In genomic region chr3:117868637-117869323, GRCm38 (mm10) we compare ENCODE assay signal across 7 mouse cellular contexts. TPM values are rescaled to one million over a fixed set of nuclear protein-coding genes. Genes with fewer than 3 reads are reported as not detected.
A peak's percentile ranks its signal among the peaks of the same experiment; 100 is the strongest.
DNase-seq lines count a peak whose midpoint lies in the region; ATAC-seq and TF ChIP-seq lines count a peak whose summit lies in the region.

TSS of gene Snx7 (minus strand) at chr3:117868936.

- no peaks in the 10 kb centered on the region for H3K4me1 ChIP-seq in bone marrow, adult 2 months (ENCODE audit: control insufficient read depth, insufficient read depth, low read length)
- H3K4me1 ChIP-seq in embryonic facial prominence, embryonic 11.5 days (ENCODE audit: control insufficient read depth, insufficient read depth, low read length) = no peaks in the 10 kb centered on the region
- H3K4me1 ChIP-seq in kidney, adult 2 months (ENCODE audit: control insufficient read depth, insufficient read depth, low read length) = peaks cover 21% of the 10 kb centered on the region; the same call in 1 of the 2 replicates
- H3K4me1 ChIP-seq in limb, embryonic 10.5 days = peaks cover 13% of the 10 kb centered on the region
- H3K4me1 ChIP-seq in midbrain, embryonic 11.5 days (ENCODE audit: control insufficient read depth, insufficient read depth, low read length) = no peaks in the 10 kb centered on the region

- peak; percentile 86 for DNase-seq in embryonic facial prominence, embryonic 11.5 days (ENCODE audit: low spot score)
- DNase-seq in heart, adult 18-20 months = peak; percentile 87 to 94
- DNase-seq in kidney, adult 2 months = peak; percentile 95
- peak; percentile 89 for DNase-seq in limb, embryonic 10.5 days (ENCODE audit: low spot score)
- DNase-seq in midbrain, embryonic 11.5 days (ENCODE audit: low spot score, missing footprints) = peak; percentile 96
- peak; percentile 80 for DNase-seq in skeletal muscle tissue, adult 2 months (ENCODE audit: low read depth, low spot score)

- H3K27me3 ChIP-seq in embryonic facial prominence, embryonic 11.5 days (ENCODE audit: control insufficient read depth, insufficient read depth, low read length) = no peaks in the 10 kb centered on the region
- H3K27me3 ChIP-seq in kidney, adult 2 months (replicated peaks; ENCODE audit: control insufficient read depth, insufficient read depth, low read length) = no peaks in the 10 kb centered on the region
- no peaks in the 10 kb centered on the region for H3K27me3 ChIP-seq in limb, embryonic 10.5 days (ENCODE audit: low read depth, poor library complexity, severe bottlenecking)
- H3K27me3 ChIP-seq in midbrain, embryonic 11.5 days (ENCODE audit: control insufficient read depth, insufficient read depth, low read length) = no peaks in the 10 kb centered on the region

- H3K9me3 ChIP-seq in embryonic facial prominence, embryonic 11.5 days (replicated peaks; ENCODE audit: control insufficient read depth, low read length) = no peaks in the 10 kb centered on the region
- no peaks in the 10 kb centered on the region for H3K9me3 ChIP-seq in limb, embryonic 10.5 days (replicated peaks)
- no peaks in the 10 kb centered on the region for H3K9me3 ChIP-seq in midbrain, embryonic 11.5 days (ENCODE audit: control insufficient read depth, low read length)

- H3K4me3 ChIP-seq in bone marrow, adult 2 months (replicated peaks; ENCODE audit: control insufficient read depth, low read depth, low read length) = peak within 1 kb of the TSS; percentile 82
- peak within 1 kb of the TSS; percentile 45 for H3K4me3 ChIP-seq in embryonic facial prominence, embryonic 11.5 days (ENCODE audit: low read depth, low read length)
- peak within 1 kb of the TSS; percentile 96 for H3K4me3 ChIP-seq in kidney, adult 2 months (ENCODE audit: insufficient read depth, low read depth, low read length)
- H3K4me3 ChIP-seq in limb, embryonic 10.5 days = peak within 1 kb of the TSS; percentile 68
- peak within 1 kb of the TSS; percentile 48 for H3K4me3 ChIP-seq in midbrain, embryonic 11.5 days (ENCODE audit: low read depth, low read length)

- H3K9ac ChIP-seq in embryonic facial prominence, embryonic 11.5 days (replicated peaks; ENCODE audit: low read length) = peak within 1 kb of the TSS; percentile 74
- peak within 1 kb of the TSS; percentile 75 for H3K9ac ChIP-seq in midbrain, embryonic 11.5 days (ENCODE audit: low read length)

- H3K36me3 ChIP-seq in embryonic facial prominence, embryonic 11.5 days (replicated peaks; ENCODE audit: control insufficient read depth, insufficient read depth, low read depth, low read length) = no peaks in the 10 kb centered on the region
- H3K36me3 ChIP-seq in kidney, adult 2 months (ENCODE audit: control insufficient read depth, insufficient read depth, low read length) = no peaks in the 10 kb centered on the region
- no peaks in the 10 kb centered on the region for H3K36me3 ChIP-seq in limb, embryonic 10.5 days
- no peaks in the 10 kb centered on the region for H3K36me3 ChIP-seq in midbrain, embryonic 11.5 days (ENCODE audit: control insufficient read depth, insufficient read depth, low read length)

- no peak within 1 kb of the TSS; the same call in 1 of the 2 replicates for H3K27ac ChIP-seq in bone marrow, adult 2 months (ENCODE audit: control insufficient read depth, insufficient read depth, low read depth, low read length, poor library complexity)
- H3K27ac ChIP-seq in embryonic facial prominence, embryonic 11.5 days (replicated peaks; ENCODE audit: low read depth, low read length) = no peak within 1 kb of the TSS
- H3K27ac ChIP-seq in kidney, adult 2 months (ENCODE audit: insufficient read depth, low read depth, low read length) = peak within 1 kb of the TSS; percentile 94
- peak within 1 kb of the TSS; percentile 89 for H3K27ac ChIP-seq in limb, embryonic 10.5 days
- H3K27ac ChIP-seq in midbrain, embryonic 11.5 days (ENCODE audit: low read depth, low read length) = no peak within 1 kb of the TSS

- under 1% methylated on average over 53 of the region's 53 CpGs for WGBS in bone marrow, adult 2 months
- WGBS in embryonic facial prominence, embryonic 11.5 days = under 1% methylated on average over 38 of the region's 53 CpGs
- WGBS in kidney, adult 2 months = under 1% methylated on average over 53 of the region's 53 CpGs
- under 1% methylated on average over 52 of the region's 53 CpGs for WGBS in limb, embryonic 10.5 days
- under 1% methylated on average over 52 of the region's 53 CpGs for WGBS in midbrain, embryonic 11.5 days

- no peak for TF ChIP-seq CTCF in bone marrow, adult 2 months (IDR thresholded peaks at IDR 0.05; ENCODE audit: control insufficient read depth, insufficient read depth, low read length)
- 0 out of 2 replicates have a peak, but pooled peaks have one; percentile 16 for TF ChIP-seq CTCF in kidney, adult 2 months (conservative IDR thresholded peaks at IDR 0.05; ENCODE audit: insufficient read depth, insufficient read length, low read depth, low read length)

- TF ChIP-seq POLR2A in bone marrow, adult 2 months (IDR thresholded peaks at IDR 0.05; ENCODE audit: borderline replicate concordance, control insufficient read depth, low read depth, low read length) = peak; percentile 6; the same call in 1 of the 2 replicates
- TF ChIP-seq POLR2A in kidney, adult 2 months (IDR thresholded peaks at IDR 0.05; ENCODE audit: low read depth, low read length) = no peak

- H3K4me2 ChIP-seq in embryonic facial prominence, embryonic 11.5 days (ENCODE audit: low read depth, low read length) = peak within 1 kb of the TSS; percentile 57
- H3K4me2 ChIP-seq in midbrain, embryonic 11.5 days = peak within 1 kb of the TSS; percentile 51

- peak; percentile 99 for ATAC-seq in embryonic facial prominence, embryonic 11.5 days (replicated peaks; ENCODE audit: insufficient number of reproducible peaks, low FRiP score, low TSS enrichment, low read depth)
- peak; percentile 100 for ATAC-seq in midbrain, embryonic 11.5 days (ENCODE audit: low FRiP score)

RNA-seq across cellular contexts. Expression of gene Snx7, which starts in this region (rescaled TPM):
- polyA plus RNA-seq in bone marrow, adult 2 months (2011; ENCODE audit: insufficient read depth, insufficient read length, low replicate concordance, missing spikeins) = 0.61 and 4.4 TPM in 2 replicates
- polyA plus RNA-seq in embryonic facial prominence, embryonic 11.5 days (2014; fragmentation: Nextera tagmentation; extraction: Ambion mirVana) = 19.0 and 19.3 TPM in 2 replicates
- 1 to 10 TPM; 6.1 to 6.6 TPM for total RNA-seq in heart, adult 18-20 months (2021)
- polyA plus RNA-seq in kidney, adult 2 months (2012; rRNA removed) = 53.9 and 59.0 TPM in 2 replicates
- 12.7 and 12.8 TPM in 2 replicates for polyA plus RNA-seq in limb, embryonic 10.5 days (2016; fragmentation: Nextera tagmentation; extraction: Ambion mirVana)
- 15.4 and 18.1 TPM in 2 replicates for polyA plus RNA-seq in midbrain, embryonic 11.5 days (2014; fragmentation: Nextera tagmentation; extraction: Ambion mirVana)

Comparison
In these comparisons a context has a peak if more than half of its experiments do, and no peak if none do; other contexts are left out.
1. H3K27ac ChIP-seq: peak in kidney, adult 2 months (single experiment) and limb, embryonic 10.5 days (single experiment); none in bone marrow, adult 2 months (single experiment), embryonic facial prominence, embryonic 11.5 days (single experiment) and midbrain, embryonic 11.5 days (single experiment).
2. H3K4me3 ChIP-seq: peak in every context shown above with its lines; median percentile 96 in kidney, adult 2 months; 82 in bone marrow, adult 2 months; 68 in limb, embryonic 10.5 days; 48 in midbrain, embryonic 11.5 days; 45 in embryonic facial prominence, embryonic 11.5 days.
3. Peak in every context shown above with its lines, with median percentiles within 50 percentile points of each other: DNase-seq.